Mouse (Mus musculus): ENCODE measurements around the gene Ntn3.

DNA sequence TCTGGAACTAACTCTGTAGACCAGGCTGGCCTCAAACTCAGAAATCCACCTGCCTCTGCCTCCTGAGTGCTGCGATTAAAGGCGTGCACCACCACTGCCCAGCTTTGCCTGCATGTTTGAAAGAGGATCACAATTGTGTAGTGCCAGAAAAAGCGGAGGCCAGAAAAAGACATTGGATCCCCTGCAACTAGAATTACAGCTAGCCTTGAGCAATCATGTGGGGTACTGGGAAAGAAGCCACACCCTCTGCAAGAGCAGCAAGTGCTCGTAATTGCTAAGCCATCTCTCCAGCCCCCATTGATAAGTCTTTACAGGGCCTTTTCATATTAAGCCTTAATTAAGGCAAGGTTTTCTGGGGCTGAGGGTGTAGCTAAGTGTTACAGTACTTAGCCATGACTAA, 17.9 kb downstream of the Ntn3 start:
- no peak for TF ChIP-seq CTCF (IDR thresholded peaks at IDR 0.05; ENCODE audit: extremely low read depth, insufficient read length, insufficient replicate concordance, low read depth, low read length)
- TF ChIP-seq POLR2A (IDR thresholded peaks at IDR 0.05; ENCODE audit: low read depth, low read length) = no peak

All from small intestine, adult 2 months (tissue).